Mouse (Mus musculus): ENCODE data around the gene Atoh1. TPM values are rescaled to one million over a fixed set of nuclear protein-coding genes. Genes with fewer than 3 reads are reported as not detected.
A peak's percentile ranks its signal among the peaks of the same experiment; 100 is the strongest.

The Atoh1 gene
- total RNA-seq (2014; rRNA removed) (not detected in 2 replicates), polyA plus RNA-seq (2012; rRNA removed) (not detected in 2 replicates)

GRCm38 (mm10) chr6:64728499-64729198, at the start of gene Atoh1:
TSS of gene Atoh1 (plus strand) at chr6:64729125.
- Histone ChIP-seq H3K79me2 (ENCODE audit: control insufficient read depth, insufficient read depth, low read length) (no peaks in the 10 kb centered on the region), H3K27me3 (ENCODE audit: control insufficient read depth, insufficient read depth, low read length) (peaks cover 22% of the 10 kb centered on the region), H3K4me3 (ENCODE audit: insufficient read depth, low read depth, low read length) (peak within 1 kb of the TSS; percentile 27; the same call in 1 of the 2 replicates), H3K27ac (replicated peaks; ENCODE audit: insufficient read depth, low read depth, low read length) (no peak within 1 kb of the TSS), H3K36me3 (ENCODE audit: control insufficient read depth, insufficient read depth, low read length) (no peaks in the 10 kb centered on the region), H3K9ac (ENCODE audit: low read depth, low read length) (no peak within 1 kb of the TSS), H3K4me1 (ENCODE audit: control insufficient read depth, insufficient read depth, low read length) (peaks cover 6% of the 10 kb centered on the region; the same call in 1 of the 2 replicates)
- no peak for TF ChIP-seq CTCF (IDR thresholded peaks at IDR 0.05; ENCODE audit: low read depth, low read length)
- TF ChIP-seq POLR2A (IDR thresholded peaks at IDR 0.05; ENCODE audit: extremely low read depth, insufficient read depth, low read length): no peak
- peak; percentile 21 for DNase-seq (ENCODE audit: extremely low read depth, low read depth, low spot score)
- WGBS: 1% methylated on average over 34 of the region's 34 CpGs

DNA sequence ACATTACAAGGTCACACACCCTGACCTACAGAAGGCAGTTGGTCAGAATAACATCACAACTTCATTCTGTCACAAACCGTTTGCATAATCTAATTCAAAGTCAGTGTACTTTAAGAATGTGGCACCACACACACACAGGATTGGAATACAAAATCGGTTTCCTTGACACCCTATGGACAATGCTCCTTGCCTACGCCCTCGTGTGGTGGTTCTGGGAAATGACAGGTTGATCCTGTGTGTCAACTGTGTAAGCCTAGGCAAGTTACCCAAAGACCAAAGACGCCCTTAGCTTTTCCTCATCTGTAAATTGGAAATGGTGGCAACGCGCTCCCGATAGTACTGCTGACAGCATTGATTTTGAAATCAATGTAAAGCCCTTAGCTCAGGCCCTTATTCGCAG, 45.0 kb upstream of the Atoh1 start:
- no peaks in the 10 kb centered on the region for H3K36me3 ChIP-seq (ENCODE audit: control insufficient read depth, insufficient read depth, low read length)
- no peaks in the 10 kb centered on the region for H3K79me2 ChIP-seq (ENCODE audit: control insufficient read depth, insufficient read depth, low read length)
- H3K9ac ChIP-seq (ENCODE audit: low read depth, low read length): no peak overlapping the region
- no peak for DNase-seq (ENCODE audit: extremely low read depth, low read depth, low spot score)
- 26% methylated on average over 9 of the region's 9 CpGs for WGBS
- H3K27ac ChIP-seq (replicated peaks; ENCODE audit: insufficient read depth, low read depth, low read length): no peak overlapping the region
- no peak for TF ChIP-seq POLR2A (IDR thresholded peaks at IDR 0.05; ENCODE audit: extremely low read depth, insufficient read depth, low read length)
- TF ChIP-seq CTCF (IDR thresholded peaks at IDR 0.05; ENCODE audit: low read depth, low read length): peak; percentile 31; the same call in 1 of the 2 replicates
- H3K27me3 ChIP-seq (ENCODE audit: control insufficient read depth, insufficient read depth, low read length): no peaks in the 10 kb centered on the region
- H3K4me3 ChIP-seq (ENCODE audit: insufficient read depth, low read depth, low read length): no peak overlapping the region
- no peaks in the 10 kb centered on the region for H3K4me1 ChIP-seq (ENCODE audit: control insufficient read depth, insufficient read depth, low read length)

- H3K27me3 ChIP-seq (ENCODE audit: control insufficient read depth, insufficient read depth, low read length): no peaks in the 10 kb centered on the region
- no peak overlapping the region for H3K27ac ChIP-seq (replicated peaks; ENCODE audit: insufficient read depth, low read depth, low read length)
- TF ChIP-seq CTCF (IDR thresholded peaks at IDR 0.05; ENCODE audit: low read depth, low read length): no peak
- TF ChIP-seq POLR2A (IDR thresholded peaks at IDR 0.05; ENCODE audit: extremely low read depth, insufficient read depth, low read length): no peak
- no peaks in the 10 kb centered on the region for H3K79me2 ChIP-seq (ENCODE audit: control insufficient read depth, insufficient read depth, low read length)
- H3K9ac ChIP-seq (ENCODE audit: low read depth, low read length): no peak overlapping the region
- no peaks in the 10 kb centered on the region for H3K36me3 ChIP-seq (ENCODE audit: control insufficient read depth, insufficient read depth, low read length)
- no peaks in the 10 kb centered on the region for H3K4me1 ChIP-seq (ENCODE audit: control insufficient read depth, insufficient read depth, low read length)
- WGBS: 13% methylated on average over 5 of the region's 5 CpGs
- peak; percentile 5 for DNase-seq (ENCODE audit: extremely low read depth, low read depth, low spot score)
- no peak overlapping the region for H3K4me3 ChIP-seq (ENCODE audit: insufficient read depth, low read depth, low read length)
Measured at GRCm38 (mm10) chr6:64684973-64685372, 44.0 kb upstream of the Atoh1 start.

GRCm38 (mm10) chr6:64688181-64688944, 40.6 kb upstream of the Atoh1 start:
- no peak overlapping the region for H3K27ac ChIP-seq (replicated peaks; ENCODE audit: insufficient read depth, low read depth, low read length)
- H3K36me3 ChIP-seq (ENCODE audit: control insufficient read depth, insufficient read depth, low read length): no peaks in the 10 kb centered on the region
- H3K9ac ChIP-seq (ENCODE audit: low read depth, low read length): no peak overlapping the region
- WGBS: 12% methylated on average over 19 of the region's 19 CpGs
- no peak overlapping the region for H3K4me3 ChIP-seq (ENCODE audit: insufficient read depth, low read depth, low read length)
- no peaks in the 10 kb centered on the region for H3K4me1 ChIP-seq (ENCODE audit: control insufficient read depth, insufficient read depth, low read length)
- no peaks in the 10 kb centered on the region for H3K27me3 ChIP-seq (ENCODE audit: control insufficient read depth, insufficient read depth, low read length)
- no peak for DNase-seq (ENCODE audit: extremely low read depth, low read depth, low spot score)
- no peaks in the 10 kb centered on the region for H3K79me2 ChIP-seq (ENCODE audit: control insufficient read depth, insufficient read depth, low read length)
- TF ChIP-seq CTCF (IDR thresholded peaks at IDR 0.05; ENCODE audit: low read depth, low read length) (no peak), POLR2A (IDR thresholded peaks at IDR 0.05; ENCODE audit: extremely low read depth, insufficient read depth, low read length) (no peak)

DNA sequence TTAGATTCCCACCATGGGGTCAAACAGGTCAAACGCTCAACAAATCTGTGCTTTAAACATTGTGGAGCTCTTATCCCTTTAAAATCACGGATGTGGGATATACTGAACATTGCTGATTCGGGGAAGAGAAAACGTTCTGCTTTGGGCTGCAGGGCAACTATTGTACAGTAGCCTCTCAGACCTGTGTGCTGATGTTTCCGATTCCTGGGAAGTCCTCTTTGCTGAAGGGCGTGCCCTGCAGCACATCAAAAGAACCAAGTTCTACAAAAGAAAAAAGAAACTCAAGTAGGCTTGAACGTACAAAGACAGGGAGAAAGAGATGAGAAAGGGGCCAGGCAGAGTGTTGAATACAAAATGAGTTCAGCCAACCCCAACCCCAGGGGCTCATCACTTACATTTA, 34.2 kb upstream of the Atoh1 start:
- Histone ChIP-seq H3K79me2 (ENCODE audit: control insufficient read depth, insufficient read depth, low read length) (no peaks in the 10 kb centered on the region), H3K27me3 (ENCODE audit: control insufficient read depth, insufficient read depth, low read length) (no peaks in the 10 kb centered on the region), H3K9ac (ENCODE audit: low read depth, low read length) (no peak overlapping the region), H3K4me3 (ENCODE audit: insufficient read depth, low read depth, low read length) (no peak overlapping the region), H3K4me1 (ENCODE audit: control insufficient read depth, insufficient read depth, low read length) (no peaks in the 10 kb centered on the region), H3K36me3 (ENCODE audit: control insufficient read depth, insufficient read depth, low read length) (no peaks in the 10 kb centered on the region), H3K27ac (replicated peaks; ENCODE audit: insufficient read depth, low read depth, low read length) (no peak overlapping the region)
- 60% methylated on average over 7 of the region's 7 CpGs for WGBS
- DNase-seq (ENCODE audit: extremely low read depth, low read depth, low spot score): no peak
- TF ChIP-seq POLR2A (IDR thresholded peaks at IDR 0.05; ENCODE audit: extremely low read depth, insufficient read depth, low read length) (no peak), CTCF (IDR thresholded peaks at IDR 0.05; ENCODE audit: low read depth, low read length) (no peak)

Measured in liver, adult 2 months (tissue).